35 mouse cellular contexts compared by ENCODE assay signal in genomic region chr1:38254426-38254825, GRCm38 (mm10).
"Had no signal": no experiment of that assay in that cellular context is flagged by ENCODE, and none has a peak within 500 bp of the region (broad histone marks: within the 10 kb centered on the region; RNA-seq: fewer than 3 reads in every experiment).

No protein-coding gene starts in this region.

- H3K4me2 ChIP-seq: heart, embryonic 11.5 days; heart, embryonic 12.5 days; heart, embryonic 13.5 days; heart, embryonic 15.5 days; hindbrain, embryonic 12.5 days; hindbrain, embryonic 13.5 days; hindbrain, embryonic 14.5 days; hindbrain, embryonic 15.5 days; intestine, embryonic 15.5 days; kidney, embryonic 15.5 days had no signal

- H3K9me3 ChIP-seq: heart, embryonic 10.5 days; heart, embryonic 12.5 days; heart, embryonic 13.5 days; heart, embryonic 15.5 days; hindbrain, embryonic 10.5 days; hindbrain, embryonic 12.5 days; hindbrain, embryonic 13.5 days; hindbrain, embryonic 15.5 days; intestine, embryonic 15.5 days; kidney, embryonic 15.5 days had no signal

- H3K27ac ChIP-seq: heart, embryonic 10.5 days; heart, embryonic 13.5 days; heart, embryonic 15.5 days; hindbrain, embryonic 10.5 days; hindbrain, embryonic 12.5 days; hindbrain, embryonic 13.5 days; hindbrain, embryonic 14.5 days; hindbrain, embryonic 15.5 days; hindbrain, postnatal 0 days; intestine, embryonic 15.5 days; kidney, embryonic 15.5 days; kidney, postnatal 0 days; layer of hippocampus, adult 2 months; left cerebral cortex, adult 2 months had no signal

- ATAC-seq: hindbrain, embryonic 16.5 days; hindbrain, postnatal 0 days; inflammation-experienced regulatory T-cells, adult 6 months; intestine, embryonic 15.5 days; intestine, embryonic 16.5 days had no signal

- H3K4me1 ChIP-seq: heart, embryonic 15.5 days had no signal

- DNase-seq: heart, postnatal 10 days; heart, postnatal 14 days; heart, postnatal 36 days; heart, postnatal 4 days; kidney, adult 11 months; kidney, adult 18-20 months; kidney, adult 2 months; kidney, adult 8-10 months; kidney, adult 9 months; kidney, postnatal 10 days; kidney, postnatal 14 days; kidney, postnatal 25 days; kidney, postnatal 36 days; kidney, postnatal 4 days; layer of hippocampus, adult 9-11 months; layer of hippocampus, postnatal 36 days had no signal

- H3K4me3 ChIP-seq: heart, embryonic 10.5 days; heart, embryonic 12.5 days; heart, embryonic 13.5 days; heart, embryonic 15.5 days; hindbrain, embryonic 10.5 days; hindbrain, embryonic 12.5 days; hindbrain, embryonic 13.5 days; hindbrain, embryonic 15.5 days; intestine, embryonic 15.5 days; kidney, embryonic 15.5 days; layer of hippocampus, adult 2 months; left cerebral cortex, adult 2 months had no signal

- H3K36me3 ChIP-seq: heart, embryonic 10.5 days; heart, embryonic 12.5 days; heart, embryonic 13.5 days; heart, embryonic 15.5 days; hindbrain, embryonic 10.5 days; hindbrain, embryonic 12.5 days; hindbrain, embryonic 13.5 days; hindbrain, embryonic 15.5 days; intestine, embryonic 15.5 days; kidney, embryonic 15.5 days had no signal

- H3K9ac ChIP-seq: heart, embryonic 12.5 days; heart, embryonic 13.5 days; heart, embryonic 15.5 days; hindbrain, embryonic 12.5 days; hindbrain, embryonic 13.5 days; hindbrain, embryonic 14.5 days; hindbrain, embryonic 15.5 days; intestine, embryonic 15.5 days; kidney, embryonic 15.5 days had no signal

- H3K27me3 ChIP-seq: heart, embryonic 12.5 days; heart, embryonic 13.5 days; heart, embryonic 15.5 days; hindbrain, embryonic 12.5 days; hindbrain, embryonic 13.5 days; hindbrain, embryonic 15.5 days; intestine, embryonic 15.5 days; kidney, embryonic 15.5 days had no signal
